Comparison of ENCODE assay signal across 8 mouse cellular contexts in genomic region chr4:9780179-9780578, GRCm38 (mm10).
A peak's percentile ranks its signal among the peaks of the same experiment; 100 is the strongest.
DNase-seq lines count a peak whose midpoint lies in the region; ATAC-seq lines count a peak whose summit lies in the region.

No protein-coding gene starts in this region.

- H3K4me2 ChIP-seq in heart, embryonic 11.5 days = no peak overlapping the region
- H3K4me2 ChIP-seq in neural tube, embryonic 11.5 days (ENCODE audit: low read depth) = no peak overlapping the region

- H3K36me3 ChIP-seq in heart, embryonic 11.5 days (ENCODE audit: control insufficient read depth, insufficient read depth, low read length) = no peaks in the 10 kb centered on the region
- no peaks in the 10 kb centered on the region for H3K36me3 ChIP-seq in neural tube, embryonic 11.5 days (ENCODE audit: control insufficient read depth, insufficient read depth, low read length)

- no peak for ATAC-seq in heart, embryonic 11.5 days (replicated peaks; ENCODE audit: insufficient number of reproducible peaks, low FRiP score, low TSS enrichment)
- ATAC-seq in neural tube, embryonic 11.5 days (ENCODE audit: insufficient read depth, low FRiP score, low TSS enrichment) = peak; percentile 63; the same call in 1 of the 2 replicates

- WGBS in heart, embryonic 11.5 days (ENCODE audit: insufficient replicate concordance) = 29% methylated on average over 9 of the region's 9 CpGs
- 40% methylated on average over 9 of the region's 9 CpGs for WGBS in neural tube, embryonic 11.5 days

- no peaks in the 10 kb centered on the region for H3K4me1 ChIP-seq in heart, embryonic 11.5 days (ENCODE audit: control insufficient read depth, insufficient read depth, low read length)
- no peaks in the 10 kb centered on the region for H3K4me1 ChIP-seq in neural tube, embryonic 11.5 days (ENCODE audit: control insufficient read depth, insufficient read depth, low read length)

- no peak overlapping the region for H3K27ac ChIP-seq in heart, embryonic 11.5 days (ENCODE audit: low read depth, low read length)
- H3K27ac ChIP-seq in neural tube, embryonic 11.5 days (ENCODE audit: low read depth, low read length) = no peak overlapping the region

- no peak overlapping the region for H3K9ac ChIP-seq in heart, embryonic 11.5 days (ENCODE audit: low read depth, low read length)
- no peak overlapping the region for H3K9ac ChIP-seq in neural tube, embryonic 11.5 days (ENCODE audit: low read length)

- no peak overlapping the region for H3K4me3 ChIP-seq in heart, embryonic 11.5 days (ENCODE audit: low read depth, low read length)
- H3K4me3 ChIP-seq in neural tube, embryonic 11.5 days (ENCODE audit: low read depth, low read length) = no peak overlapping the region

- H3K9me3 ChIP-seq in heart, embryonic 11.5 days (replicated peaks; ENCODE audit: control insufficient read depth, low read length) = no peaks in the 10 kb centered on the region
- no peaks in the 10 kb centered on the region for H3K9me3 ChIP-seq in neural tube, embryonic 11.5 days (ENCODE audit: control insufficient read depth, low read length)

- DNase-seq in heart, adult 8-10 months (ENCODE audit: low spot score) = peak; percentile 61
- peak; percentile 43 for DNase-seq in cerebellum, adult 9-10 months
- peak; percentile 25 to 57 for DNase-seq in frontal cortex, postnatal 10 days (ENCODE audit: low spot score in 2 of 2)
- DNase-seq in kidney, adult 11 months = peak; percentile 28
- DNase-seq in left cerebral cortex, postnatal 4 days = peak; percentile 84
- peak; percentile 78 for DNase-seq in neural tube, embryonic 11.5 days (ENCODE audit: low spot score)
- peak; percentile 85 for DNase-seq in testis, postnatal 10 days (ENCODE audit: low spot score)

- H3K27me3 ChIP-seq in heart, embryonic 11.5 days (ENCODE audit: control insufficient read depth, insufficient read depth, low read length) = no peaks in the 10 kb centered on the region
- H3K27me3 ChIP-seq in neural tube, embryonic 11.5 days (ENCODE audit: control insufficient read depth, insufficient read depth, low read length) = no peaks in the 10 kb centered on the region

- intact Hi-C loops in left cerebral cortex, postnatal 4 days (cut with DNase I) = no loop called here

Comparison
In these comparisons a context has a peak if more than half of its experiments do, and no peak if none do; other contexts are left out.
1. DNase-seq: peak in every context shown above with its lines; median percentile 85 in testis, postnatal 10 days; 84 in left cerebral cortex, postnatal 4 days; 78 in neural tube, embryonic 11.5 days; 61 in heart, adult 8-10 months; 43 in cerebellum, adult 9-10 months; 41 in frontal cortex, postnatal 10 days; 28 in kidney, adult 11 months.